Mouse (Mus musculus) left cerebral cortex, adult 9 months (tissue): ENCODE data around the gene Mmp14.

ENCODE experiments used
- DNase-seq, 2 experiments: peaks; one replicate each; pipeline ENCODE4 v3.0.0; 2022; ENCODE audit warnings: low spot score in 2 of 2

Mmp14 gene

GRCm38 (mm10) chr14:54413877-54414700 is 17.3 kb upstream of the Mmp14 start:
- no peak for DNase-seq

- DNase-seq = no peak
Observed at GRCm38 (mm10) chr14:54415241-54416020, 16.0 kb upstream of the Mmp14 start.

- no peak for DNase-seq
Observed at GRCm38 (mm10) chr14:54416229-54416775, 15.1 kb upstream of the Mmp14 start.

- DNase-seq = no peak
Observed at GRCm38 (mm10) chr14:54416830-54417229, 14.6 kb upstream of the Mmp14 start.

- DNase-seq = no peak
Observed at GRCm38 (mm10) chr14:54417623-54418081, 13.8 kb upstream of the Mmp14 start, which contains the start of gene Slc7a7. Gene Slc7a7, minus strand, starts transcription at chr14:54417780.

- DNase-seq = no peak
Observed at GRCm38 (mm10) chr14:54421014-54421413, 10.4 kb upstream of the Mmp14 start.

- no peak for DNase-seq
Observed at GRCm38 (mm10) chr14:54423406-54423805, 8.0 kb upstream of the Mmp14 start.

- no peak for DNase-seq
Observed at GRCm38 (mm10) chr14:54424634-54425033, 6.8 kb upstream of the Mmp14 start.

- no peak for DNase-seq
Observed at GRCm38 (mm10) chr14:54425540-54425939, 5.9 kb upstream of the Mmp14 start.

- no peak for DNase-seq
Observed at GRCm38 (mm10) chr14:54426003-54426688, 5.3 kb upstream of the Mmp14 start.

GRCm38 (mm10) chr14:54426689-54427398 is 4.6 kb upstream of the Mmp14 start, which contains the start of gene Mrpl52:
Gene Mrpl52, plus strand, starts transcription at chr14:54426909.
- DNase-seq = peak; percentile 84 to 93

GRCm38 (mm10) chr14:54427696-54428095 is 3.7 kb upstream of the Mmp14 start:
- no peak for DNase-seq

- DNase-seq = no peak
Observed at GRCm38 (mm10) chr14:54428421-54428820, 3.0 kb upstream of the Mmp14 start.

GRCm38 (mm10) chr14:54429332-54430093 is 1.9 kb upstream of the Mmp14 start:
- DNase-seq = no peak

GRCm38 (mm10) chr14:54430406-54431145 is 836 bp upstream of the Mmp14 start:
- no peak for DNase-seq

- DNase-seq = no peak
Observed at GRCm38 (mm10) chr14:54432078-54432836, 845 bp downstream of the Mmp14 start.

- DNase-seq = no peak
Observed at GRCm38 (mm10) chr14:54432837-54433830, 1.7 kb downstream of the Mmp14 start.
